Mouse (Mus musculus): Measurements from ENCODE around the gene Acyp2. TPM values are rescaled to one million over a fixed set of nuclear protein-coding genes. Genes with fewer than 3 reads are reported as not detected.

Gene Acyp2
- 187 TPM for polyA plus RNA-seq (2014; fragmentation: Illumina TruSeq; extraction: RNeasy Lipid Tissue Mini Kit (QIAGEN cat#74804); ENCODE audit: low read depth, low replicate concordance)

DNA sequence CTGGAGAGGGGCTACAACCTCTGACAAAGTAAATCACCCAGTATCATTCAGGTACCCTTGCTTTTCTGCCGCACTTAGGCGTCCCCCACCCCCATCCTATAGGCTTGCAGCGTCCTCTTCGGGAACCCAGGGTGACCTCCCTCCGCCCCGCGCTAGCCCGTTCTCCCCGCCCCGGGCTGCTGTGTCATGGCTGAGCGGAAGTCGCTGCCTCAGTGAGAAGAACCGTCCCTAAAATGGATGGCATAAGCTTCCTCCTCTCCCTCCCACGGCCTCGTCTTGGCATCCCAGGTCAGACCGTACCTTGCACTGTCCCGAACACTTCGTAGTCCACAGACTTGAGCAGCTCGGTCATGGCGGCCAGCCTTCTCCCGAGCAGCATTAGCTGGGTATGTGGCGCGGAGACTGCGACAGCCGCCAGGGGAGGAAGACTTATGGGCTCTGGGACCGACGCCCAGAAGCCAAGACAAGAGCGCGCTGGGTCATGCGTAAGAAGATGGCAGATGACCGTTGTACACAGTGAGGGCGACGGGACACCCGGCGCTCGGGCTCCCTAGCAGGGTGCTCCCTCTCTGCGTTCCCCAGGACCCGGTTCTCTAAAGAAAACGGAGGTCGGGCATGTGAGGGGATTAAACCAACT is at the start of gene Acyp2:
Acyp2 (minus strand) TSS at position 587 of the 637 bp plus-strand sequence.

DNA sequence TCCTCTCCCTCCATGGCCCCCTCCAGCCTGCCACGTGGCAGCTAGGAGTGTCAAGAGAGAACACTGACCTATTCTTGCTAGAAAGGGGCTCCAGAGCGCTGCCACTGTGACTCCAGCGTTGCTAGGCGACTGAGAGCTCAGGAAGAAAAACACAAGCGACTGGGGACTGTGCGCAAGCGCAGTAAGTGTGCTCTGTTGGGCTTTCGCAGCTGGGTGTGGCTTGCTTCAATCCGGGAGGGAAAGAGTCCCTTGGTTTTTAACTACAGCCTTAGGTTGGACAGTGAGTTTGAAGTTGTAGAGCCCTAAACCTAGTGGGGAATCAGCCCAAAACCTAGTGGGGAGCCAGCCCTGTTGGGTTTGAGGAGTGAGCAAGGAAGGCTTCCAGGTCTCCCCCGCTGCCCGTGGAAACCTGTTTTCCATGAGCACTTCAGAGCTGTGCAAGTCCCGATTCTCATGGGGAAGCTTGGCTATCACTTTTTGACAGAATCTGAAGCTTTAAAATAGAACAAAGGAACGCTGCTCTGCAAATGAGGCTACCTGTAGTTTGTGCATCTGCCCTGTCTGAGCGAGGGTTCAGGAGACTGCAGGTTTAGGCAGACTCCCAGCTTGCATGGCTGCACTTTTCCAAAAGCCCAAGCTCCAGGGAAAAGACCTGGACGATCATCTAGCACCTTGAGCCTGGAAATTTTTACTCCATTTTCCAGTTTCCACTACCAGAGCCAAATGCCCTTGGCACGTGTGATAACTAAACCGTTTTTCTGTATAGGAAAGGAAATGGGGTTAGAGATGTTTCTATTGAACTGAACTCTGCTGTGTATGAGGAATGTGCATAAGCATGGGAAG is 177.4 kb downstream of the Acyp2 start, which contains the start of gene 4930505A04Rik:
4930505A04Rik (minus strand) TSS at position 77 of the 843 bp plus-strand sequence.

Other genes starting within 250 kb of the Acyp2 start
- not detected for gene 4930505A04Rik, start 177.8 kb downstream of the Acyp2 start, polyA plus RNA-seq (2014; fragmentation: Illumina TruSeq; extraction: RNeasy Lipid Tissue Mini Kit (QIAGEN cat#74804); ENCODE audit: low read depth, low replicate concordance)
- gene Psme4, start 122.1 kb upstream of the Acyp2 start, polyA plus RNA-seq (2014; fragmentation: Illumina TruSeq; extraction: RNeasy Lipid Tissue Mini Kit (QIAGEN cat#74804); ENCODE audit: low read depth, low replicate concordance): 138 TPM
- 0.18 TPM for gene Gpr75, start 235.8 kb upstream of the Acyp2 start, polyA plus RNA-seq (2014; fragmentation: Illumina TruSeq; extraction: RNeasy Lipid Tissue Mini Kit (QIAGEN cat#74804); ENCODE audit: low read depth, low replicate concordance)
- 10.1 TPM for gene Asb3, start 235.8 kb upstream of the Acyp2 start, polyA plus RNA-seq (2014; fragmentation: Illumina TruSeq; extraction: RNeasy Lipid Tissue Mini Kit (QIAGEN cat#74804); ENCODE audit: low read depth, low replicate concordance)

Data from heart, adult 10 weeks (tissue).